Mouse (Mus musculus): ENCODE data around the gene Vcp.
"Not testable (repeated sequence)": the region's sequence is repeated elsewhere in the genome, so short reads cannot be mapped to it uniquely, and the experiment has no call there.

The Vcp gene

DNA sequence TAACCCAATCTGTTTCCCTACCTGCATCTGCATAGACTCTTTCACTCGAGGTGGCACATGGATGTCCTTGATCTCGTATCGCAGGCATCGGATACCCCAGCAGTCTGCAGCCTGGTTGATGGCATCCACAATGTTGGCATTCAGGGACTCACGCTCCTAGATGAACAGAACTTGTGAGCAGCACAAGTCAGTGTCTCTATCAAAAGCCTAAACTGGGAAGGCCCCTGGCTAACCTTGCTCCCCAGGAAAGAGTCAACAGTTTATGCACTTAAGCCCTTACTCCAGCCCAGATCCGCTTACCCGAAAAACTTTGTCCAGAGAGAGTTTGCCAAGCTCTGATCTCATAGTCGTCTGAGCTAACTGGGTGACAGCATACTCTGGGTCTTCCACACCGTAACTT is 29.4 kb upstream of the Vcp start:
- DNase-seq (ENCODE audit: low spot score in 2 of 2): no peak

DNA sequence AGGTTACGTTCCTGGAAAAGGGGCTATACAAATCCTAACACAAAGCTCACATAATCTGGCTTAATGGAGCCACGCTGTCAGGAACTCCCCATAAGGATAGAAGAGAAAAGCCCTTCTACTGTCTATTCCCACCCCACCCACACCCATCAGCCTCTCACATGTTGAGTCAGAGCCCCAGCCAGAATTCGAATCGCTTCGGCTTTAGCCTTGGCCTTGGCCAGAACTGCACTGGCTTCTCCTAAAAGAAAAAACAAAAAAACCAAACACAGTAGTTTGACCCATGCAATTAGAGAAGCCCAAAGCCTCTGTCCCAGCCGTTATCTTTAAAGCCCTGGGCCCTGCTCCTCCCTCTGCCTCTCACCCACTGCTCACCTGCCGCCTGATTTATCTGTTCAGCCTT is 28.8 kb upstream of the Vcp start:
- no peak for DNase-seq (ENCODE audit: low spot score in 2 of 2)

DNA sequence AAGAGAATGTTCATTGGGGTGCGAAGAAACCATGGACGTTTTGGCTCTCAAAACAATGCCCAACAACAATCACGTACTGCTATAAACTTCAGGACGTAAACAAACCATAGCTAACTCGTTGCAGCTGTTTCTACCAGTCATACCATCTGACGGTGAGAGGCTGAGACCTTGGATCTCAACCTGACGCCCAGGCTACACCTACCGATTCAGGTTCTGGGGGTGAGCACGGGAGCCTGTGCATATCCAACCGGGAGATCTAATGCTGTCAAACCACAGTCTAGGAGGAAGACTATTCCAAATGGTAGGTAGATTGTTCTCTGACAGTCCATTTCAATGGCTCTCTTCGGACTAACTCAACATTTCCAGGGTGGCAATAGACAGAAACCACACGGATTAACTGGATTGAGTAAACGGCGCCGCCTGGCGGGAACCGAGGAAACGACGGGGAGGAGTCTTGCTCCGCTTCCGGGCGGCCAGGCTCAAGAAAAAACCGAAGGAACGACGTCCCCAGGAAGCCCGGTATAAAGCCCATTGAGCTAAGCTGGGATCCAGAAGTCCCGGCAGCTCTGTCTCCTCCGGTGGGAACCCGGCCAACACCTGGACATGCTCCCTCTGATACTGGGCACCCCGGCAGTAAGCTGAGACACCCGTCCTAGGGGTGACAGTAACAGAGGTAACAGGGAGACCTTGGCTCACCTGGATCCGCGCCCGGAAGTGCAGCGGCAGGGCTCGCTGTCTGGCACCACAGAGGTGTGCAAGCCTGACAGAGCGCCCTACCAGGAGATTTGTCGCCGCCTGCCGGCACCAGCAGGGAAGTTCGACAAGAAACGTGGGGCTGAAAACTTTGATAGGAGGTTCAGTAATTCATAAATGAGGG is 25.0 kb upstream of the Vcp start, which contains the start of gene Pigo:
Pigo (minus strand) TSS at position 736 of the 877 bp plus-strand sequence.
- DNase-seq (ENCODE audit: low spot score in 2 of 2): peak; percentile 88 to 93

DNA sequence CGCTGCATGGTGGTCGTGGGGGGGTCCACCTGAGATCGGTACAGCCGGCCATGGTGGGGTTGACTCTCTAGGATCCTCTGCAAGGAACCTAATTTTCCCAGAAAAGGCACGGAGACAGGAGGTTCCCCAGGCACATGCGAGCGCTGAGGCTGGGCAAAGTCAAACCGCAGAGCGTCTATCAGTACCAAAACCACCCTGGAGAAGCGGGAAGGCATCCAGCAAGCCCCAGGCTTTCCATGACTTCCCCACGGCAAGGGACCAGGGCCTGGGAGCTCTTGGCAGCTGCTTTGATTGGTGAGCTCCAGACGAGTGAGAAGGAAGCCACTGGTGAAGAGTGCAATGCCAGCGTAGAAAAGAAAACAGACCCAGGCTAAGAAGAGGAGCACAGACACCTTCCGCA is 24.4 kb upstream of the Vcp start:
- DNase-seq (ENCODE audit: low spot score in 2 of 2): no peak

DNA sequence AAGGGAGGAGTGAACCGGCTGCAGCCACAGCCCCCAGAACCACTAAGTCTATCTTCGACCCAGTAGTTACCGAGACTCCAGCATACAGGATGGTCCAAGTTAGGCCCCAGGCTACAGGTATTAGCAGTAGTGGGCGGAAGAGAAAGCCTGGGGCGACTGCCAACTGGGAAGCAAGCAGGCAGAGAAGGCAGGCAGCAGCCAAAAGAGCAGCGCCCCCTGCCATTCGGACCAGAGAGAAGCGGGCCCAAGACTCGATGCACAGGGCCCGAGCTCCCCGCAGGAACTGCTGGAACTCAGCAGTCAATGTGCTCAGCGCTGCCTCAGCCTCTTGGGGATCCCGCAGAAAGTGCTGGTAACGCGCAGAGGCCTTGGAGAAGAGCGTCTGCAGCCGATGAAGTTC is 21.0 kb upstream of the Vcp start:
- DNase-seq (ENCODE audit: low spot score in 2 of 2): no peak

DNA sequence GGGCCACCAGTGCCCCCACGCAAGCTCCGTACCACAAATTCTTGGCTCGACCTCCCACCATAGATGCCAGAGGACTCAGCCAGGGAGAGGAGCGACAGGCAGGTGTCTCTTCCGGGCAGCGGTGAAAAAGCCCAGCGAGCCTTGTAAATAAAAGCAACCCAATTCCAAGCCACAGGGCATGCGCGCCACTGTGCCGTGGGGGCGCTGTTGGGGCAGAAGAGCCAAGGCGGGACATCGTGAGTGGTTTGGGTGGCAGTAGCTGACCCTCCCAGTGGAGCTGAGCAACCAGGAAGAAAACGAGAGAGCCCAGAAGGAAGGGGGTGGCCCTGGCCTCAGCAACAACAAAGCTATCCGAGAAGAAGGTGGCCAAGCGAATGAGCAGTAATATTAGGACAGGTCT is 20.6 kb upstream of the Vcp start:
- DNase-seq (ENCODE audit: low spot score in 2 of 2): no peak

DNA sequence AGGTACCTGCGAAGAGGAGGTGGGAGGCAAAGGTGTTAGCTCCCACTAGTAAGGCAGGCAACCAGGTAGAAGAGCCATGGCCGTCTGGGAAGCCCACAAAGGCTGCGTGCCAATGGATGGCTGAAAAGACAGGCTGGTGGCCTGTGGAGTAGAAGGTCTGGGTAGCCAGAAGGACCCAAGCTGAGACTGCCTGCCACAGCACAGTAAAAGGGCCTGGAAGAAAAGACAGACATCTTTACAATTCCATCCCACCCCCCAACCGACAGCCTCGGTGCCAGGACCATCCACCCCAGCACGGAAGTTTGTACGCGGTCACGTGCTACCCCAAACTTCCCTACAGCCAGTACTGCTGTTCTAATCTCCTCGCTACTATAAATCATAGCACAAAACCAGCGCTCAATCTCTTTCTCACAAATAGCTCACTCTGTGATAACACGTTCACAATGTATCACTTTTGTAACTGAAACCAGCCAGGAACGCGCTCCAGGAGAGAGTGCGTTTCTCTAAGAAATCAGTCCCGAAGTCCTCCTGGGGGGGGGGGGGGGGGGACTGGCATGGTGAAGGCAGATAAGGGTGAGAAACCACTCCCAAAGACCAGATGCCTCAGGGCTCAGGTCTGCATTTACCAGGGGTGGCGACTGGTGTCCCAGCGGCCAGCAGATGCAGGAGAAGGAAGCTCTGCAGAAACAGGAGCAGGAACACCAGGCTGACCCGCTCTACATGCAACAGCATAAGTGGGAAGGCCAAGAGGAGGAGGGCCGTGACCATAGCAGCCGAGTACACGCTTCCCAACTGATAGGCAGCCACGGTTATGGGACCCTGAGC is 19.5 kb upstream of the Vcp start:
- no peak for DNase-seq (ENCODE audit: low spot score in 2 of 2)

DNA sequence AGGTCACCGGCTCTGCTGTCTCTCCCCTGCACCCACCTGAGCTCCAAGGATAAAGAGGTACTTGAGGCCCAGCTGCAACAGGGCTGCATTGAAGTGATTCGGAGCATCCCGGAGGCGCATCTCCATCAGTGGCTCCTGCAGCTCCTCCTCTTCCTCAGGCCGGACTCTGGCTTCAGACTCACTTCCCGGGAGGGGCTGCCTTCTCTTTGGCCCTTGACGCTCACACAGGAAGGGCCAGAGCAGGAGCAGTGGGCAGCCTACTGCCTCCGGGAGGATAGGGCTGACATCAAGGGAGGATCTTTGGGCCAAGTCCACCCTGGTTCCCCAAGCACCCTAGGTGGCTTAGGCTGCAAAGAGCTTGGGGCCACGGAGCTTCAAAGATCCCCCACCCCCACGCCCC is 18.9 kb upstream of the Vcp start:
- no peak for DNase-seq (ENCODE audit: low spot score in 2 of 2)

DNA sequence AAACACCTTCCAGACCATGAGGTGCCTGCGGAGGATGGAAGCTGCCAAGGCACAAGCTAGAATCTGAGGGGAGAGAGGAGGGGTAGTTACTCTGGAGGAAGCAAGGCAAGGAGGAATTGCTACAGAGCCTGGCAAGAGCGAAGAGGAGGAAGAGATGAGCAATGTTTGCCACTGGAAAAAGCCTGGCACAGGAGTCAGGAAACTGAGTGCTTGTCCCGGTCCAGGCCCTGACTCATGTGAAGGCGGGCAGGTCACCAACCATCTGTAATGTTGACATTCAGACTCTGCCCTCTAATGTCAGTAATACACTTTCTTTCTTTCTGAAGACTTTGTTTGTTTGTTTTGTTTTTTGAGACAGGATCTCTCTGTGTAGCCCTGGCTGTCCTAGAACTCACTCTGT is 17.8 kb upstream of the Vcp start:
- no peak for DNase-seq (ENCODE audit: low spot score in 2 of 2)

DNA sequence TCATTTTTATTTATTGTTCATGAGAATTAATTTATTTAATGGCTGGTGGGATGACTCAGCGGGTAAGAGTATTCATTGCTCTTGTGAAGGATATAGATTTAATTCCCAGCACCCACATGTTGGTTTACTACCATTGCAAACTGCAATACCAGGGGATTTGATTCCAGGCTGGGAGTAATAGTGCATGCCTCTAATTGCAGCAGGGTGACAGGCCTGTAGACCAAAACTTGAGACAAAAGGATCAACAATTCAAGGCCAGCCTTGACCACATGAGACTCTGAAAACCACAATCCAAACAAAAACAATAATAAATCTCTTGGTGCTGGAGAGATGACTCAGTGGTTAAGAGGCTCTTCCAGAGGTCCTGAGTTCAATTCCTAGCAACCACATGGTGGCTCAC is 11.8 kb upstream of the Vcp start:
- no peak for DNase-seq (ENCODE audit: low spot score in 2 of 2)

DNA sequence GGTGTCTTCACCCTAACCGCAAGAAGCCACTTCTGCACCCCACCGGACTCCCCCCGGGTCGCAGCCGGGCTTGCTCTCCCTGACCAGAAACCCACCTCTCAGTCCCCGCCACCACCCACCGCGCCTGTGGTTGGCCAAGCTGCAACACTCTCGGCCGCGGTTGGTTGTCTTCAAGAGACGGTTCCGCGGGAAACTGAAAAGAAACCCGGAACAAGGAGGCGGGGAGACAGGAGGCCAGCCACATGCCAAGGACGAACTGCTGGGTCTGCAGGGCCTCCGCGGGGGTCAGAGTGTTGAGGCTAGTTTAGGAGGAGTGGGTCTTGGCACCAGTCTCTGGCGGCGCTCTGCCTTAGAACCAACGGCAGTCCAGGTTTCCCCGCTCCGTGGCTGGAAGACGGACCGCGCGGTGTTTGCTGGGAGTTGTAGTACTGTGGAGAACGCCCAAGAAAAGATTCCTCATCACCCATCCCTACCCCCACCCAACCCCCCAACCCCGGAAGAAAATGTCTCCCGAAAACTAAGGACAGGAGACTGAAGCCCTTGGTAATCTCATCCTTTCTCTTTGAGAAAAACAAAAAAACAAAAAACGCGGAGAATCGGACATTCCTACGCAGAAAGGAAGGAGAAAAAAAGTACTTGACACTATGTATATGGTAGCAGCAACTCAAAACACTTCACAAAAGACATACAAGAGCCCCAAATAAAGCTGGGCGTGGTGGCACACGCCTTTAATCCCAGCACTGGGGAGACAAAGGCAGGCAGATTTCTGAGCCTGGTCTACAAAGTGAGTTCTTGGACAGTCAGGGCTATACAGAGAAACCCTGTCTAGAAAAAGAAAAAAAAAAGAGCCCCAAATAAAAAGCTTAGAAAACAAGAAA is 10.1 kb upstream of the Vcp start, which contains the start of gene Fancg:
Fancg (minus strand) TSS at position 346 of the 878 bp plus-strand sequence.
- DNase-seq (ENCODE audit: low spot score in 2 of 2): peak; percentile 56 to 57

DNA sequence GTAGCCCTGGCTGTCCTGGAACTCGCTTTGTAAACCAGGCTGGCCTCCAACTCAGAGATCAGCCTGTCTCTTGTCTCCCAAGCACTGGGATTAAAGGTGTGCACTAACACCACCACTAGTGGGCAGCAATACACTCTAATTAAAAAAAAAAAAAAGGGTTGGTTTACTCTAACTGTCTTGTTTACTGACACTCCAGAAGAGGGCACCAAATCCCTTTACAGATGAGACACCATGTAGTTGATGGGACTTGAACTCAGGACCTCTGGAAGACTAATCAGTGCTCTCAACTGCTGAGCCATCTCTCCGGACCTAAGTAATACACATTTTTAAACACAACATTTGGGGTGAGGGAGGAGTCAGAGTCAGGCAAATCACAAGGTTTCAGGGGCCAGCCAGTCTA is 5.5 kb upstream of the Vcp start:
- DNase-seq (ENCODE audit: low spot score in 2 of 2): peak; percentile 25 to 43

DNA sequence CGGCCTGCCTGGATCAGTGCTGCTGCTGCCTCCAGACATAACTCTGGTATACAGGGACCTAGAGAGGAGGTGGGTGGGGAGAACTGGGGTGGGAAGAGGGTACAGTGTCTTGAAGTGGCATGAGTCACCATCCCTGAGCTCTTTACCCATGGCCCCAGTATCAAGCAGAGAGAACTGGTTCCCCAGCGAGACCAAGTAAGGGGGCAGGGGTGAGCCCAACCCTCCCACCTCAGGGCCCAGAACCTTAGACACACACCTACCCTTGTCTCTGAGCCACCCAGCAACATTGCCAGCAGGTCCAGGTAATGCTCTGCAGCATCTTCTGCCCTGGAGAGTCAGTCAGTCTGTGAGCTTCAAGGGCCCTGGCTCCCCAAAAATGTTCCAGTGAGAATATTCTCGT is 4.6 kb upstream of the Vcp start:
- no peak for DNase-seq (ENCODE audit: low spot score in 2 of 2)

DNA sequence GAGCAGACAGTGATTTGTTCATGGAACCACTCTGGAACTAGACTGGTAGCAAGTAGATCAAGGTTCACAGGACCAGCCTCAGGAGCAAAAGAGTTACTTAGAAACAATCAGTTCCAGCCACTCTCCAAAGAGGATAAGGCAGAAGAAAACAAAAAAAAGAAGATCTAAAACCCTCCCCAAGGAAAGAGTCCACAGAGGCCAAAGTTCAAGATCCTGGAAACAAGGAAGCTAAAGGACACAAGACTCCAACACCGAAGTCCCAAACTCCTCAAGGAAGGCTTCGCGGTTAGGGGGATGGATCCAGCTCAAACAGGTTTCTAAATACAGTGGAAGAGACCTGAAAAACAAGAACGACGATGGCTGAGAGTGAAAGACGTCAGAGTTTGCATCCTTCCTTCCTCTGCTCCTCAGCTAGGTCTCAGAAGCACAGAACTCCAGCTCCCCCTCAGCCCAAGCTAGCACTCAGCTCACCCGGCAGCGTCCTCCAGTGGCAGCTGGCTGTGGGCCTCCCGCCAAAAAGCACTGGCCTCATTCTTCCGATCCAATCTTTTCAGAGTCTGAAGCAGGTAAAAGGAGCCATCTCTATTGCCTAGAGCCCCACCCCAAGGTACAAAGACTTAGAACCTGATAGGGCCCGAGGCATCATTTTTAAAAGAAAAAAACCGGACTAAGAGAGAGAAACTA is 2.6 kb upstream of the Vcp start:
- DNase-seq (ENCODE audit: low spot score in 2 of 2): no peak

DNA sequence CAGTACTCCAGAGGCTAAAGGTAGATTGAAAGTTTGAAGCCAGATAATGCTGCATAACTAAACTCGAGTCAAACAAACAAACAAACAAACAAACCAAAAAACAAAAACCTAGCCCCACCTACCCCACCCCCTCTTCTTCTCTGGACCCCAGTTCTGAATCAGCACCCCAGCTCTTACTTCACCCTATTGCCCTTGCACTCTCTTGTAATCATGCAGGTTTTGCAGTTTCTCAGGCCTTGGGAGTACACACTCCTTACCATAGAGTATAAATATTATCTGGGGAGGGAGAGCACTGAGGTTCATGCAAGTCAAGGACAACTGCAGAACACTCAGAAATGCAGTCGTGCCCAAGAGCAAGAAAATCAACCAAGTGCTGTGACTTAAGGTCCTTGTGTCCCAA is 965 bp upstream of the Vcp start:
- DNase-seq (ENCODE audit: low spot score in 2 of 2): no peak

DNA sequence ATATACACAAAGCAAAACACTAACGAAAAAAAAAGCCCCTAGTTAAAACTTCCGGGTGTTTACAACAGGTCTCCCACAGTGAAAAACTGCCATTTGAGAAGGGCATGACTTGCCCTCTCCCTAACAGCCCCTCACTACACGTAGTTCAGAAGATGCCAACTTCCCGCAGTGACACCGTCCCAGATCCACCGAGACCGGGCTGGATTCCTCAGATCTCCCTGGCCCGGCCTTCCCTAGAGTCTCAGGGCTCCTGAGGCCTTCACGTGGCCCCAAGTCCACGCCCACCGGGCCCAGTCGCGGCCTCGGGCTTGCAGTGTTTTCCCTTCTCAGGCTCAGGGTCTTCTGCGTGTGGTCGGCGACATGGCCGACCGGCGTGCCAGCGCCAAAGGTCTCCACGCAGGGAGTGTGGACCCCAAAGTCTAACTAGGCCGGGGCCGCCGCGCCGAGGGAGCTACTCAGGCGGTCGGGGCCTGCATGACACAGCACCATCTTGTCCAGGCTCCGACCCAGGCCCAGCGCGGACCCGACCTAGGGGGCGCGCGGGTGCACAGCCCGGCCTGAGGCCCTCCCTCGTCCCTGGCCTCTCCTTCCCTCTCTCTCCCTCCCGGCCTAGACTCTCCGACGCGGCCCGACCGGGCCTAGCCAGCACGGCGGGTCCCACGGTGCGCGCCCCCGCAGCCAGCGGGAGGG is 711 bp downstream of the Vcp start:
- peak; percentile 59 to 63 for DNase-seq (ENCODE audit: low spot score in 2 of 2)

DNA sequence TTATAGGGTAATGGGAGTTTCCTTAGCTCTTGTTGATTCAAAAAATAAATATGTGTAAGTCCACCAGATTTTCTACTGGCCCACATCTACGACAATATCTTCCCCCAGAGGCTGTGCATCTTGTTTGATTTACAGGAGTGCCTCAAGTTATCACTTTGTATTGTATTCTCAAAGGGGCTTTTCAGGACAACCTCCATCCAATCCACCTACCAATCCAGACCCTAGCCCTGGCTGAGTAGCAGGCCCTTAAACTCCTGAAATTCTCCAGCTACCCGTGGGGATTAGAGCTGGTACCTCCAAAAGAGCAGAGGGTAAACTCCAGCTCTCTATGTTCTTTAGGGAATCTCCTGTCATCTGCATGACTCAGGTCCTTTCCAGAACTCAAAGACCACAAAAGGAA is 2.3 kb downstream of the Vcp start:
- no peak for DNase-seq (ENCODE audit: low spot score in 2 of 2)

DNA sequence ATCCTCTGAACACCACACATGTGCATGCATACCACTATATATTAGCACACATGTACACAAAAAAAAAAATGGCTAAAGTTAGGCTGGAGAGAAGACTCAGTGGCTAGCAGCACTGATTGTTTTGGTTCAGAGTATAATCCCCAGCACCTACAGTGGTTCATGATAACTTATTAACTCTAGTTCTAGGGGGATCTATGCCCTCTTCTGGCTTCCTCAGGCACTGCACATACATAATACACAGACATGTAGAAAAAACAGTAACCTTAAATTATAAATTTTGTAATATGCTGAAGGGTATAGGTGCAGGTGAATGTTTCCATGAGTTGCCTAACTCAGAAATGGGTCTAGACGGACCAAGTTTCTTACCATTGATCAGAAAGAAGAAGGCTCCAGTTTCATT is 12.0 kb downstream of the Vcp start:
- DNase-seq (ENCODE audit: low spot score in 2 of 2): no peak

DNA sequence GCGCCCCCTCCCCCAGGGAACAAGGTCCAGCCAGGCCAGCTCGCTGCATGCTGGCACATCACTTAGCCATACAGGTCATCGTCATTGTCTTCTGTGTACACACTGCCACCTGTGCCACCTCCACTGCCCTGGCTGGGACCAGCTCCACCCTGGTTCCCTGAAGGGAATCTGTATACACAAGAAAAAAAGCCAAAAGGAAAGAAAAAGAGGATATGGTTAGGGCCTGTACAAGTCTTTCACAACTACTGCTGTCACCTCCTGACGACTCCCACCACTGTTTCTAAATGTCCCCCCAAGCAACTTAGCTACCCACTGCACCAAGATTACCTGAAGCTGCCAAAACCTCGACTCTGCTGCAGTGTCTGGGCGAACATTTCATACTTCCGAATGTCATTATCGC is 19.8 kb downstream of the Vcp start:
- DNase-seq (ENCODE audit: low spot score in 2 of 2): not testable (repeated sequence)

DNA sequence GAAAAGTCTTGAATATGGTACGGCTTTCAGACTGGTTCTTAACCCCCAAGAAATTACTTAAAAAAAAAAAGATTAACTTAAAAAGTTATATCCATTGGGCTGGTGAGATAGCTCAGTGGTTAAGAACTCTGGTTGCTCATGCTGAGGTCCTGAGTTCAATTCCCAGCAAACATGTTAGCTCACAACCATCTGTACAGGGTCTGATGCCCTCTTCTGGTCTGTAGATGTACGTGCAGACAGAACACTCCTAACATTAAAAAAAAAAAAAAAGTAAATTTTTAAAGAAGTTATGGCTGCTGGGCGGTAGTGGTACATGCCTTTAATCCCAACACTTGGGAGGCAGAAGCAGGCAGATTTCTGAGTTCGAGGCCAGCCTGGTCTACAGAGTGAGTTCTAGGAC is 22.2 kb downstream of the Vcp start:
- no peak for DNase-seq (ENCODE audit: low spot score in 2 of 2)

DNA sequence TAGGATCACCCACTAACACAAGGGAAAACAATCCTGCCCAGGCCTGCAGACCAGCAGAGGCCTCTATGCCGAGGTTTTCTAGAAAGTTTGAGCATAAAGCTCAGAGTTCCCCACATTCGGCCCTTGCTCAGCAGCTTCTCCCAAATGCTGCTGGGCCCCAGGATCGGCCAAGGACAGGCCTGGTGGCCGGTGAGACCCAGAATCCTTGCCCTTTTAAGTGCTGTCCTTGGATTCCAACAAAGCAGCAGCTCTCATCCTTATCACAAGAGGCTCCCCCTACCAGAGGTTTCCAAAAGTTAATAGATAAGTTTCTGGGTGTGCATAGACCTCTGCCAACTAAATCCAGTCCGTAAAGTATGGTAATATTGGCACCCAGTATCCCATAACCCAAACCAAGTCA is 26.4 kb downstream of the Vcp start:
- DNase-seq (ENCODE audit: low spot score in 2 of 2): no peak

All from natural killer cell, adult 2 months (primary cell).